Mouse (Mus musculus): ENCODE data around the gene Fndc3b. TPM values are rescaled to one million over a fixed set of nuclear protein-coding genes. Genes with fewer than 3 reads are reported as not detected.
A peak's percentile ranks its signal among the peaks of the same experiment; 100 is the strongest.

The Fndc3b gene
- polyA plus RNA-seq, 1 experiment from 2014 or later = 22.4 TPM

DNA sequence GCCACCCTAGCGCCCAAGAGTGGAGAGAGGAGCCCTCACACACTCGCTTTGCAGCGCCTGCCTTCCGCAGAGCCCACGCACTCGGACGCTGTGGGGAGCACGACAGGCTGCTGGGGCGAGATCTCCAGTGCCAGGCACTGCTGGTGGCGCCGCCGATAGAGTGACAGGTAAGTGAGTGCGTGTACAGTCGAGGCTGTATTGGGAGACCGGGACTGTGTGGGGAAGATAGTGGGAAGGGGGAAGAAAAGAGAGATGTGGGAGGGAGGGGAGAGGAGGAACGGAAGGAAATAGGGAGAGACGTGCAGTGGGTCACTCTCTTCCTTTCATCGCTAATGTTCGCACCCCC lies 339.9 kb downstream of the Fndc3b start, which contains the start of gene Ghsr:
Gene Ghsr (plus strand): TSS at position 76 of the 346 bp plus-strand sequence.
- Histone ChIP-seq H3K27me3 (peaks cover 55% of the 10 kb centered on the region), H3K9ac (peak within 1 kb of the TSS; percentile 41)
- ATAC-seq (ENCODE audit: low FRiP score) = 0 out of 2 replicates have a peak, but pooled peaks have one; percentile 21

GRCm38 (mm10) chr3:27370582-27371275 lies 340.4 kb downstream of the Fndc3b start:
- Histone ChIP-seq H3K4me1 (peaks cover 14% of the 10 kb centered on the region), H3K9ac (peak overlapping the region; percentile 41; the same call in 1 of the 2 replicates), H3K4me3 (peak overlapping the region; percentile 41), H3K4me2 (replicated peaks) (peak overlapping the region; percentile 84), H3K27ac (no peak overlapping the region), H3K9me3 (replicated peaks) (no peaks in the 10 kb centered on the region), H3K36me3 (no peaks in the 10 kb centered on the region), H3K27me3 (peaks cover 55% of the 10 kb centered on the region)
- ATAC-seq (ENCODE audit: low FRiP score) = no peak
- WGBS = 3% methylated on average over 20 of the region's 20 CpGs

More for the DNA sequence above, 339.9 kb downstream of the Fndc3b start, which contains the start of gene Ghsr:
- H3K9me3 ChIP-seq (replicated peaks) = no peaks in the 10 kb centered on the region
- H3K36me3 ChIP-seq = no peaks in the 10 kb centered on the region
- peak within 1 kb of the TSS; percentile 41 for H3K4me3 ChIP-seq
- under 1% methylated on average over 19 of the region's 19 CpGs for WGBS
- H3K4me2 ChIP-seq (replicated peaks) = peak within 1 kb of the TSS; percentile 84
- peaks cover 14% of the 10 kb centered on the region for H3K4me1 ChIP-seq
- no peak within 1 kb of the TSS for H3K27ac ChIP-seq

DNA sequence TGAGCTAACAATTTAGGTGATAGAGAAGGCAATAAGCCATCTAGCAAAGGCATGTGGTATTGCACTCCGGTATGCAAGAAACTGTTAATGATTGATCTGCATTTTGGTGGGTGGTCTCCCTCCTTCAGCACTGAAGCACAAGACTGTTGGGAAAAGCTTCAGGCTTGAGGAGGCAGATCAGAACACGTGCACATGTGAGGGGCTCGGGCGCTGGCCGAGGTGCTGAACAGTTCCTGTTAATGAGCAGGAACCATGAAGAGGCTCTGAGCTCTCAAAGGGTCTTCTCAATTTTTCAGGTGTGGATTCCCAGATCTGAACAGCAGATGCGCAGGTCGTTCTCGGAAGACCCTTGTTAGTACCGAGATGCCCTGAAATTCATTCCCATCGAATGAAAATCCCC lies 341.0 kb downstream of the Fndc3b start:
- ATAC-seq (ENCODE audit: low FRiP score) = no peak
- peaks cover 55% of the 10 kb centered on the region for H3K27me3 ChIP-seq
- no peak overlapping the region for H3K27ac ChIP-seq
- H3K4me1 ChIP-seq = peaks cover 14% of the 10 kb centered on the region
- no peak overlapping the region for H3K9ac ChIP-seq
- WGBS = 6% methylated on average over 10 of the region's 10 CpGs
- no peaks in the 10 kb centered on the region for H3K9me3 ChIP-seq (replicated peaks)
- no peaks in the 10 kb centered on the region for H3K36me3 ChIP-seq
- no peak overlapping the region for H3K4me3 ChIP-seq
- H3K4me2 ChIP-seq (replicated peaks) = no peak overlapping the region

Small RNAs within 50 kb of the gene (microRNA-seq; reads per million reads assigned to microRNA genes)
- not detected for gene Mir3092

Other genes starting within 250 kb of the Fndc3b start
- gene Tmem212, start 185.1 kb upstream of the Fndc3b start, polyA plus RNA-seq (2016; fragmentation: Nextera tagmentation; extraction: Ambion mirVana) = not detected in 2 replicates
- 5.6 and 6.0 TPM in 2 replicates for gene Pld1, start 227.4 kb upstream of the Fndc3b start, polyA plus RNA-seq (2016; fragmentation: Nextera tagmentation; extraction: Ambion mirVana)

All from hindbrain, embryonic 12.5 days (tissue).